Mouse (Mus musculus): ENCODE data around the gene Snrnp25. TPM values are rescaled to one million over a fixed set of nuclear protein-coding genes. Genes with fewer than 3 reads are reported as not detected.

The Snrnp25 gene
- total RNA-seq, 2 experiments from 2014 or later, result 14.4 to 15.6 TPM

DNA sequence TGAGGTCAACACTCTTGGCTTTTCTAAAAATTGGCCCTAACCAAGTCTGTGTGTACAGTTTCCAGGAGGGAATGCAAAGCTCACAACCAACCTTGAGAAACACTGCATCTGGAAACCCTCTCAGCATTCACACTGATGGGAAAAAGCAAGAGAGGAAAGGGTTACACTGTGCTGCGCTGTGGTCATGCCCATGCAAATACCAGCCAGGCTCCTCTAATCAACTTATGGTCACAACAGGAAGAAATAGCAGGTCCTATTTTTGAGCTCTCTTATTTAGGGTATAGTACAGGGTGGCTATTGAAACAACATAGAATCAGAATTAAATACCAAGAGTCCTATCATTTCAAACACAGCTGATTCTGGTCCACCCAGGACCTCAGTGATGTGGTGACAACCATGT, 39.4 kb downstream of the Snrnp25 start:
- DNase-seq, result no peak

DNA sequence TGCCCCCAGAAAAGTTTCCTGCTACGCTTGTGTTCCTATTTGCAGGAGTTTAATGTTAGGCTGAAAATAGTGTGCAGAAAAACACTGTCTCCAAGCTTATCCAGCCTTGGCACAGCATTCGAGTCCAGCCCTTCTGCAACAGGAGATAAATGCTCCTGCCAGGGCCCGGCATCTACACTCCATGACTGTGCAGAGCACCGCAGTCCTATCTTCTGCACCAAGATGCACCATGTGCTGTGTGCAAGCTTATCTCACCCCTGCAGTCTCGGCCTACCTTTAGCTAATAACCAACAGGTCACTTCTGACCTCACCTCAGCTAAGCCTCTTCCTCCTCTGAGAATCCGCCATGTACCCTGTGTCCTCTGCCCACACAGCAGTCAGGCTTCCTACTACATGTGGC, 40.4 kb downstream of the Snrnp25 start:
- no peak for DNase-seq

DNA sequence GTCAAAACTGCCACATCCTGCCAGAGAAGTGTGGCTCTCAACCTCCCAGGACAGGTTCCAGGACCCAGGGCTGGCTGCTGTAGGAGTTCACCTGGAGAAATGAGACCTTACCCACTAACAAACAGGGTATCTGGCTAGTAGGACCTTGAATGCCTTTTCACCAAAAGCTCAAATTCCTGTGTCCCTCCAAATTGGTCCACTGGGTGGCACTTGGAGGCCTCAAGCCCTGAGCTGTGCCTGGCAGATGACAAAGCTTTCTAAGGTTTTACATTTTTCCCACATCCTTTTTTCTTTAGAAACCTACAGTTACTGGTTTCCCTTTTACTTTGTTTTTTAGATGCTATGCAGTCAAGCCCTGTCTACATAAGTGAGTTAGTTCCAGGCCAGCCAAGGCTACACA, 41.9 kb downstream of the Snrnp25 start:
- no peak for DNase-seq

DNA sequence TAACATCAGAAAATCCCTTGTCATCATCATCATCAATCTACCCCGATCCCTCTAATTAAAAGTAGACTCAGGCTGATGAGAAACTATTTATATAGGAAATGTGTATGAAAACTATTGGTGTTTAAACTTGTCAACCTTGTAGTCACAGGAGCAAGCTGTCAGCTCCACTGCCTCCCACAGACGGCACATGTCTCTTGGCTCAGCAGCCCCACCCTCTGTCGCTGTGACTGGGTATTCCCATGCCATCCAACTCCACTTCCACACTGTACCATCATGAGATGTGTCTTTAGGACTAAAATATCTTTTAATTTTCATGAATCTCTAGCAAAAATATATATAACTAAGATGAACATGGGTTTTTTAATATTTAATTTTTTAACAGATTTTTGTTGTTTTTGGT, 43.1 kb downstream of the Snrnp25 start:
- no peak for DNase-seq

DNA sequence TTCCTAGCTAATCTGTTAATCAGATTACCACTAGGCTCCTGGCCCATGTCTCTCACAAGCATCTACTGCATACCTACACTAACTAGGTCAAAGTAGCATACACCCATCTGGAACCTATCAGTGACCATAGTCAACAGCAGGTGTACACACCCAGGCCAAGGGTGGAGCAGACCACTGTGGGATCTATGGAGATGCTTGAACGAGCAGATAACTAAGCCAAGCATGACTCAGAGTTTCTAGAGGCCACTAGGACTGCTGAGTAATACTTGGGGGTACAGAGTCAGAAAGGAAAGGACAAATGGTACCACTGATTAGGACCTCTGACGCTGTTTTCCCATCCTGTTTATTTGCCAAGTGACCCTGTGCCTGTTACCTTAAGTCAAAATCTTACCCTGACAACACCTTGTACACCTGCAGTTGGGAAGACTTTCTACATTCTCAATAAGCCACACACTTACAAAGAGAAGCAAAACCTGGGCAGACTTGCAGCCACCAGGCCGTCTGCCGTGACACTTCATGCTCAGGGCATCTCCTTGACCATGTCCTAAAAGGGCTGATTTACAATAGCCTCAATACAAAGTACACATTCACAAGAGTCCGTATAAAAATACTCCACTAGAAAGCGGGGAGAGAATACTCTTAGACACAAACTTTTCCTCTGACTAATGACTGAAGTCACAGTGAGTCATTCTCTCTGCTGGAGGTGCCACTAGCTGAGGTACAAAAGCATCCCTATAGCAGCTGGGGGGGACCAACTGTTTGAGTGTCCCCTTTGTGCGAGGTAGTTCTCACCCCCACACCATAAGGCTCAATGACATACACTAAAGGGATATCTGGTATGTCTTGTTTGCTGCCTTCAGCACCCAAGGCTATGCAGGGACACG, 45.9 kb downstream of the Snrnp25 start:
- no peak for DNase-seq

DNA sequence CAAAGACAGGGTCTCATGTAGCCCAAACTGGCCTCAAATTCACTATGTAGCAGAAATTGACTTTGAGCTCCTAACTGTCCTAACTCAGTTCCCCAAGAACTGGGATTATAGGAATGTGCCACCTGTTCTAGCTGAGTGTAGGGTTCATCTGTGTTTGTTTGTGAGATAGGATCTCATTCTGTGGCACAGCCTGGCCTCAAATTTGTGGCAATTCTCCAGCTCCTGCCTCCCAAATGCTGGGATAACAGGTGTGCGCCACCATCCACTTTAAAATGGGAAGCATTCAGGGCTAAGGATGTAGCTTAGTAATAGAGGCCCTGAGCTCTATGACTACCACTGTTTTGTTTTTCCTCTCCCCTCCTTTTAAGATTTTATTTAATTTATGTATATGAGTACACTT, 47.9 kb downstream of the Snrnp25 start:
- no peak for DNase-seq

DNA sequence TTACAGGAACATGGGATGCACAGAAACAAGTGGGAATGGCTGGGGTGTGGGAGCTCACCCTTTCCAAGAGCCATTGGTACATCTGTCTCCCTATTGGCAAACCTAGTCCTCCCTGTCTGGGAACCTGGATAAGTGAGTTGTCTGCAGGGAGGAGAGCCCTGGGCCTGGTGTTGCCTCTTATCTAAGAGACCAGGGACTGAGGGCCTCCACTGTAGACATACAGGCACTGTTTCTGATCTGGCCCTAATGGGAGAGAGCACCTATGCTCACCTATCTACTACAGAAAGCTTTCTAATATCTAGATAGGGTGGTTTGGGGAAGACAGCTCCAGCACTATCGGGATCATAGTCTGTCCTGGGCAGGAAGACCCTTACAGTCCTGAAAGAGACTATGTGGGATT, 50.9 kb downstream of the Snrnp25 start:
- DNase-seq, result no peak

DNA sequence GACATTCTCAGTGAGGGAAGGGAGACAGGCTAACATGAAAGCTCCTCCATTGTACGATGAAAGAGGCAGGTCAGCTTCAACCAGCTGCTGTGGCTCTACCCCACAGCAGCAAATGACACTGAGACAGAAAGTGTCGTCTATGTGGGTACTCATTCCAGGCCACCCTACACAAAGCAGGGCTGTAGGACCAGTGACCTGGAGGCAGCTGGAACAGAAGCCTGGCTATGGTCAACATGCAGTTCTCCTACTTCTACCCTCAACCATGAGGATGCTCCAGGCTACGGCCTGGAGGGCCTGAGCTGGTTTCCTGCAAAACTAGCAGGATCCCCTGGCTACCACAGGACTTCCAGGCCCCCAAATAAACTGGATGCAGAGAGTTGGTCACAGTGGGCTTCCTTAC, 51.4 kb downstream of the Snrnp25 start:
- no peak for DNase-seq

Other genes with a start within 250 kb of the Snrnp25 start
- not detected for gene 4930524B15Rik, start 239.8 kb upstream of the Snrnp25 start, total RNA-seq (2021)
- 1 to 10 TPM; 4.1 to 4.8 TPM for gene Nsg2, start 205.0 kb upstream of the Snrnp25 start, total RNA-seq (2021)
- under 1 TPM; 0.20 to 0.21 TPM for gene Il9r, start 5.1 kb upstream of the Snrnp25 start, total RNA-seq (2021)
- 10 to 100 TPM; 31.9 to 33.0 TPM for gene Rhbdf1, start 16.9 kb downstream of the Snrnp25 start, total RNA-seq (2021)
- 10 to 100 TPM; 10.4 to 11.3 TPM for gene Mpg, start 21.1 kb downstream of the Snrnp25 start, total RNA-seq (2021)
- 10 to 100 TPM; 27.1 to 32.1 TPM for gene Nprl3, start 62.3 kb downstream of the Snrnp25 start, total RNA-seq (2021)
- gene Hba-x, start 71.0 kb downstream of the Snrnp25 start, total RNA-seq (2021), result under 1 TPM in 1 of 2 experiments, not detected in 1; 0.52 TPM
- gene Hba-a1, start 78.1 kb downstream of the Snrnp25 start, total RNA-seq (2021), result over 10,000 TPM in 1 of 2 experiments, 1,000 to 10,000 TPM in 1; 3,912 to 12,509 TPM
- gene Hbq1b, start 81.5 kb downstream of the Snrnp25 start, total RNA-seq (2021), result 1 to 10 TPM in 1 of 2 experiments, not detected in 1; 1.2 TPM
- gene Hba-a2, start 91.1 kb downstream of the Snrnp25 start, total RNA-seq (2021), result over 10,000 TPM in 1 of 2 experiments, 1,000 to 10,000 TPM in 1; 3,595 to 11,404 TPM
- gene Hbq1a, start 94.7 kb downstream of the Snrnp25 start, total RNA-seq (2021), result under 1 TPM in 1 of 2 experiments, not detected in 1; 0.77 TPM
- gene Sh3pxd2b, start 142.4 kb downstream of the Snrnp25 start, total RNA-seq (2021), result 10 to 100 TPM; 30.1 to 31.0 TPM
- 10 to 100 TPM; 24.3 to 26.1 TPM for gene Ubtd2, start 250.0 kb downstream of the Snrnp25 start, total RNA-seq (2021)

Measured in heart, postnatal 4 days (tissue).